Mouse (Mus musculus) C2C12 (cell line): ENCODE measurements around the gene Prss23. TPM values are rescaled to one million over a fixed set of nuclear protein-coding genes. Genes with fewer than 3 reads are reported as not detected.

ENCODE experiments used
- H3K27me3 ChIP-seq: one replicate; pipeline ENCODE4 v1.6.1; 2011; ENCODE audit not compliant: control insufficient read depth, insufficient read depth, insufficient read length
- H3K36me3 ChIP-seq: one replicate; pipeline ENCODE4 v1.6.1; 2011; ENCODE audit not compliant: control insufficient read depth, insufficient read depth
- H3K4me3 ChIP-seq: one replicate; pipeline ENCODE4 v1.5.1; 2011; ENCODE audit warnings: mild to moderate bottlenecking, control low read depth; ENCODE audit not compliant: poor library complexity, insufficient read depth, severe bottlenecking
- H3K79me2 ChIP-seq: one replicate; pipeline ENCODE4 v1.6.1; 2011; ENCODE audit not compliant: control insufficient read depth, insufficient read depth
- H3K79me3 ChIP-seq: one replicate; pipeline ENCODE4 v1.6.1; 2011; ENCODE audit warnings: low read depth, control low read depth
- H3ac ChIP-seq: one replicate; pipeline ENCODE3; 2011; ENCODE audit warnings: low read depth; ENCODE audit not compliant: control insufficient read depth, insufficient read length
- CEBPB ChIP-seq: IDR thresholded peaks from one replicate; pipeline ENCODE4 v1.6.1; 2011; ENCODE audit warnings: low read depth, mild to moderate bottlenecking, control low read depth, moderate library complexity
- CTCF ChIP-seq: IDR thresholded peaks from one replicate; pipeline ENCODE4 v1.5.1; 2011; ENCODE audit not compliant: control insufficient read depth, insufficient read depth, insufficient read length
- FOSL1 ChIP-seq: IDR thresholded peaks from one replicate; pipeline ENCODE4 v1.8.0; 2011; ENCODE audit warnings: mild to moderate bottlenecking, low read length; ENCODE audit not compliant: poor library complexity, insufficient read depth, severe bottlenecking
- MAX ChIP-seq: IDR thresholded peaks from one replicate; pipeline ENCODE4 v1.6.1; 2011; ENCODE audit warnings: mild to moderate bottlenecking, control low read depth
- MYOD1 ChIP-seq: IDR thresholded peaks from one replicate; pipeline ENCODE4 v1.6.1; 2011; ENCODE audit warnings: low read depth; ENCODE audit not compliant: control insufficient read depth, insufficient read length
- MYOG ChIP-seq: IDR thresholded peaks from one replicate; pipeline ENCODE4 v1.6.1; 2011; ENCODE audit not compliant: control insufficient read depth, insufficient read length; ENCODE audit errors: extremely low read depth
- USF1 ChIP-seq: IDR thresholded peaks from one replicate; pipeline ENCODE4 v1.6.1; 2011; ENCODE audit warnings: low read depth, mild to moderate bottlenecking, control low read depth, moderate library complexity
- polyA plus RNA-seq: library from polyadenylated mRNA; unstranded; fragments of >200 nt; fragmentation: generic; extraction: Trizol; gene quantifications from one replicate; pipeline ENCODE4 v1.2.1, GENCODE M21; 2012; ENCODE audit warnings: missing spikeins

Gene Prss23
- polyA plus RNA-seq, 1 experiment: 110 TPM

- H3K27me3 ChIP-seq: no peaks in the 10 kb centered on the region
- TF ChIP-seq USF1 (no peak), FOSL1 (no peak), CEBPB (no peak), MYOG (no peak), CTCF (no peak), MYOD1 (no peak), MAX (no peak)
- H3K79me2 ChIP-seq: no peaks in the 10 kb centered on the region
- no peak overlapping the region for H3ac ChIP-seq
- H3K4me3 ChIP-seq: no peak overlapping the region
- H3K79me3 ChIP-seq: no peaks in the 10 kb centered on the region
- H3K36me3 ChIP-seq: no peaks in the 10 kb centered on the region
These were observed 67.3 kb downstream of the Prss23 start for GRCm38 (mm10) chr7:89459691-89460090.

Other genes starting within 250 kb of the Prss23 start
- gene Tmem135, start 123.0 kb downstream of the Prss23 start, polyA plus RNA-seq: 4.5 TPM
- 0.60 TPM for gene Fzd4, start 122.8 kb downstream of the Prss23 start, polyA plus RNA-seq
- gene Me3, start 105.2 kb upstream of the Prss23 start, polyA plus RNA-seq: 2.1 TPM